Mouse (Mus musculus) cerebellum, postnatal 4 days (tissue): ENCODE data around the gene Mrtfb.
A peak's percentile ranks its signal among the peaks of the same experiment; 100 is the strongest.

ENCODE experiments used
- DNase-seq, 2 experiments: peaks; one replicate each; pipeline ENCODE4 v3.0.0; 2022; ENCODE audit warnings: low spot score in 2 of 2, mixed read lengths in 1 of 2

The Mrtfb gene

DNA sequence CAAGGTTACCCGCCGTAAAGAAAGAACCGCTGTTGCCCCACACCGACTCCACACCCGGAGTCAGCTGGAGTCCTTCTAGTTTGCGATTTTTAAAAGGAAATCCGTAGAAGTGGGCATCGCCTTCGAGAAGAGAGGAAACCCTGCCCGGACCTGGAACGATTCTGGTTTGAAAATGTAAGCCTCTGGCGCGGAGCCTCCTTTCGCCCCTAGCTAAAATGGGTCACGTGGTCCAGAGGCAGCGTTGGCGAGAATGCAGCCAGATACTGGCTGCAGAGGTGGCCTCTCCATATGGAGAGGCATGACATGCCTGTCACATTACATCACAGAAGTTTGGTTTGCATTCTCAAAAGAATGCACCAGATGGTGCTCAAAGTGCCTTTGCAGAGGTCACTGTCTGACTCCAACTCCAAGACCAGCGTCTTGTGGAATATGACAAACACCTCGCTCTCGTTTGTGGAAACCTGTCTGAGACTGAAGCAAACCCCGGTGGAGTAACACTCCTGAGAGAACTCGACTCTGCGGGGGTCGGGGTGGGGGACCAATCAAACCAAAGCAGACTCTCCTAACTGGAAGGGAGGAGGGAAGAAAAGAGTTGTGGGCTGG lies 181.6 kb downstream of the Mrtfb start:
- DNase-seq = peak in 1 of 2 experiments; percentile 53

DNA sequence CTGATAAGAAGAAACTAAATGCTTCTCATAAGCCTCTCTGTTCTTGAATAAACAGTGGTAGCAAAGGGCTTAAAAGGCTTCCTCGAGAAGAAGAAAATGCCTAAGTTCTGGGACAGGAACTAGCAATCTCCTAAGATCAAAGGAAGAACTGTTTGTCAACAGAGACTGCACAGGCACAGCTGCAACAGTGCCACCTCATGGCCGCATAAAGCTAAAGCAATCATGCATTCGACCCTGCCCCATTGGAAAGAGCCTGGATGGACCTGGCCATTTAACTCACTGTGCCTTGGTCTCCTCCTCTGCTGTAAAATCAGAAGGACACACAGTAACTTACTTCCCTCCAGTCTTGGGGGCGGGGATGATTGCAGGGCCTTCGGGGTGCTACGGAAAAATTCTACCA lies 184.2 kb downstream of the Mrtfb start:
- DNase-seq = peak in 1 of 2 experiments; percentile 42

DNA sequence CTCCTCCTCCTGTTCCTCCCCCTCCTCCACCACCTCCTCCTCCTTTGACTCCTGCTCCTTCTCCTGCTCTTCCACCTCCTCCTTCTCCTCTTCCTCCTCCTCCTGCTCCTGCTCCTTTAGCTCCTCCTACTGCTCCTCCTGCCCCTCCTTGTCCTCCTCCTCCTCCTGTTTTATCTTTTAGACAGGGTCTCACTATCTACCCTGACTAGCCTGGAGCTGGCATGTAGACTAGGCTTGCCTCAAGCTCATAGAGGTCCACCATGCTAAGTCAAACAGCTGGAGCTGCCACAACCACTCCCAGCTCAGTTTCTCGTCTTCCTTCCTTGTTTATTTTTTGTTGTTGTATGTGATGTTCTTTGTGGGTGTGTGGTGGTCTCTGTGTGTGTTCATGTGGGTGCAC lies 187.5 kb downstream of the Mrtfb start:
- no peak for DNase-seq

DNA sequence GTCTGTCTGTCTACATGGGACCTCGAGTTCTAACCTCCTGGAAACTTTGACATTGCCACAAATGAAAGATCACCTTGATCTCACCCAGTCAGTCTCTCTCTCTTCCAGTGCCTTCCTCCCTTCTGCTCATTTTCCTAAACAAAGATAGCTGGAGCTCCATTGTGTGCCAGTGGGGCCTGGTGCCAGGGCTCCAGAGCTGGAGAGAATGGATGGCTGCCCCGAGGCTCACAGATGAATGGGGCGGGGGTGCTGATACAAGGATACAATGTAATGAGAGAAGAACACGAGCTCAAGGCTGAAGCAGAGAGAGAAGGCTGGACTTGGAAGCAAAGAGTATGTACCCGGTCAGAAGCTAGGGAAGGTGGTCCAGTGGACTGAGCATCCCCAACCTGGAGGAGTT lies 189.2 kb downstream of the Mrtfb start:
- DNase-seq = no peak

DNA sequence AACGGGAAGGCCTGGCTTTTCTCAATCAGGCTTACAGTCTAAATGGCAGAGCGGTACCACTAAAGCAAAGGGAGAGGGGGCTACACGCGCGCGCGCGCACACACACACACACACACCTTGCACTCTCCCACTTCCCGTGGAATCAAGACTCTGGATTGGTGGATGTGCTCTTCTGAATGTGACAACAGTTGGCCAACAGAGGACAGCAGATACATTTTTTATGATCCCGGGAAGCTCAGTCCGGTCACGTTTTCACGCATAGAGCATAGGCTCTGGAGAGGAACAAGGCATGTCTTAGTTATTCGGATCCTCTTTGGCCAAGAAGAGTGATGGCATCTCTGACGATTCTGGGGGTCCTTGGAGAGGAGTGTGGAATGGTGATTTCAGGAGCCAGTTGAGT lies 190.2 kb downstream of the Mrtfb start:
- DNase-seq = peak in 1 of 2 experiments; percentile 16

DNA sequence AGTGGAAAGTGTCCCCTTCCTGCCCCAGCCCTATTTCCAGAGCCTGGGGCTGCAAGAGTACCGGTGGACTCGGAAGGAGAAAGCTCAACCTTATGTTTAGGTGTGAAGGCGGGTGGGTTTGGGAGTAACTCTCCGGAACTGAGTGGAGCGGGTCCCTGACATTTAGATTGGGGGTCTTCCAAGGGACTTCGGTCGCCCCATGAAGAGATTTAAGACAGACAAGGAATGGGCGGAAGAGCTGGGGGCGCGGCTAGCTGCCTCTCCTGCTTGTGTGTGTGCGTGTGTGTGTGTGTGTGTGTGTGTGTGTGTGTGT lies 190.6 kb downstream of the Mrtfb start:
- DNase-seq = no peak

DNA sequence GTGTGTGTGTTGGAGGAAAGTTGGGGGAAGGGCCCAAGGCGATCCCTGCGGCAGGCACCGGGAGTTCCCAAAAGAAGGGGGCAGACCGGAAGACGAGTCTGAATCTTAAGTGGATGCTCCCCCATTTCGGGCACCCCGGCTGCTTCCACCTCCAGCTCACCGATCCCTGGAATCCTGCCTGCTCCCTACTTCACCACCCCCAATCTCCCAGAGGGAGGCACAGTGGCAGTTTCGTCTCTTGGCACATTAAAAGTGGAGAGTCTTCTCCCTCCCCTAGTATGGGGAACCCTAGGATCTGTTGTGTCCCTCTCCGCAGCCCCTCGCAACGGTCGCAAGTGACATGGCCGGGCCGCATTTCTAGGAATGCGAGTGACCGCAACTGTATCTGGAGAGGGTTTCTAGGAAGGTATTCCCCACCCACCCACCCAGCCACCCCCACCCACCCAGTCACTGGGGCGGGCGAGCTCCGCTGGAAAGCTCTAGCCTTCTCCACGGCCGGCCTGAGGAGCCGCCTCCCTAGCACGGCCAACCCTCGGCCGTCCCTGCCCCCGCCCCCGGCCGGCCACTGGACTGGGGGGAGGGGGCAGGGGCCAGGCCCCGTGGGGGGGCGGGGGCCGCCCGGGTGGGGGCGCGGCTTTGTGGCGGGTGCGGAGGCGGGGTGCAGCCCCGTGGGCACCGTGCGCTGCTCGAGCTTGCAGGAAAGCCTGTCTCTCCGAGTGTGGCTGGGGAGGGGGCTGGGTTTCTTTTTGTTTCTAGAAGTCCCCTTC lies 191.2 kb downstream of the Mrtfb start:
- DNase-seq = peak in 1 of 2 experiments; percentile 38

DNA sequence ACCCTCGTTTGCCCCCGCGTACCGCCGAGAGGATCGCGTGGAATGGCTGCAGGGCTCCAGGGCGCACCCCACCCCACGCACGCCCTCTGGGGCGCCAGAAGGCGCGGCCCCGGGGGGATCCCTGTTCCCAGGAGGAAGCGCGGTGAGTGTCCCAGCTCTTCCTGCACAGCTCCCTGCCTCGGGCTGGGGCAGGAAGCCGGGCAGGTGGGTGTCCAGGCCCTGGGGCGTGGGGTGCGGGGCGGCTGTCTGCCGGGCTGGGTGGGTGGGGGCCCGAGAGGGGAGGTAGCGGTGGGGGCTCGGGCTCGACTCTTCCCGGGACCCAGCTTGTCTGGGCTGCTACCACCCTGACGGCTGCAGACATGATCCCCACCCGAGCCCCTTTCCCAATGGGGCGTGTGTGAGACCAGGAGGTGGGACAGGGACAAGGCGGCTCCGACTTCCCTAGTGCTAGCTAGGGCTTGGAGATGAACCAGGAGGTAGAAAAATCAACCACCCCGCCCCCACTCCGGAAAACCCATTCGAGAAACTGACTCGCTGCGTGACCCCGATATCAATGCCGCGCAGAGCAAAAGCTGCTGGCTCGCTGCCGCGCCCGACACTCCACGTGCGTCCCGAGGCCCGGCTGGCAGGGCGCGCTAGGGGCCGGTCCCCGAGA lies 191.9 kb downstream of the Mrtfb start:
- DNase-seq = peak in 1 of 2 experiments; percentile 55

DNA sequence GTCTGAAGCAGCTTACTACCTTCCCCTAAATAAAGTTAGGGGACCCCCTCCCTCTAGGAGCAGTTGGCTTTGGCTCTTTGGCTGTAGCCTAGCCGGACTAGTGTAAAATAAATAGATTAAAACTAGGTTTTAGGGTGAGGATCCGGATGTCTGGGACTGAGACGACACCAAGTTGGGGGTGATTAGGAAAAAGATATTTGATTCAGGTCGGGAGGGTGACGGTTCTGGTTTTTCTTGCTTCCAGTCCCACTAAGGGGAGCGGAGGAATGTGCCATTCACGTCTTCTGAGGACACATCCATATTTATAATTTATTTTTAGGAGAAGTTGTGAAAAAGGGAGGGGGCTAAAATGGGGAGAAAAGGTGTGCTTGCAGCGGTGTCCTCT lies 192.4 kb downstream of the Mrtfb start:
- DNase-seq = no peak

DNA sequence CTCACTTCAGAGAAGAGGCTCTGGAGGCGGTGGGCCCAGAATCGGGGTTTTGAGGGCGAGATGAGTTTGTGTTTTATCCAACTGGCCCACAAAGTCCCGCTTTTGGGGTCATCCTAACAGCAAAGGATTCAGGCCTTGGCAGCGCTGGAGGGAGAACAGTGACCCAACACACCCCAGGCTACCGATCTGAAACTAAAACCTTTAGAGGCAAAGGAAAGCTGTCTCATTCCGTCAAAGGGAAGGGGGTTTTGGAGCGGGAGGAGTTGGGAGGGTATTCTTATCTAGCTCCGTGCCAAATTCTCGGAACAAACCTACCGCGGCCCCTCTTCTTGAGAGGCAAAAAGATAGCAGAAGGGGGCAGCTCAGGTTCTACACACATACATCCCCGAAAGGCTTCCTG lies 193.2 kb downstream of the Mrtfb start:
- DNase-seq = no peak

DNA sequence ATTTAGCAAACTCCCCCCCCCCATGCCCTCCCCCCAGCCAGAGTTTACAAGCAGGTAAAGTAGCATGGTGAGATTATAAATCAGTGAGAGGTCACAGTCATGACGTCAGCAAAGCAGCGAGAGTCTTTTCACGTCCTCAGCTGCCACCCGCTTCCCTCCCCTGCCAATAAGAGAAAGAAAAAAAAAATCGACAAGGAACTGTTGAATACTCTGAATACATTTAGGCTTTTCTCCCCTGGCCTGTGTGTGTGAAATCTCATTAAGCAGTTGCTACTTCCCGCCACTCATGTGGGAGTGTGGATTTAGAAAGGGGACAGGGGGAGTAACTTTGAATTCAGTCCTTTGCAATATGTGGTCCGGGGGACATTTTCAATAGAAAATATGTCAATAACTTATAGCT lies 194.6 kb downstream of the Mrtfb start:
- no peak for DNase-seq

DNA sequence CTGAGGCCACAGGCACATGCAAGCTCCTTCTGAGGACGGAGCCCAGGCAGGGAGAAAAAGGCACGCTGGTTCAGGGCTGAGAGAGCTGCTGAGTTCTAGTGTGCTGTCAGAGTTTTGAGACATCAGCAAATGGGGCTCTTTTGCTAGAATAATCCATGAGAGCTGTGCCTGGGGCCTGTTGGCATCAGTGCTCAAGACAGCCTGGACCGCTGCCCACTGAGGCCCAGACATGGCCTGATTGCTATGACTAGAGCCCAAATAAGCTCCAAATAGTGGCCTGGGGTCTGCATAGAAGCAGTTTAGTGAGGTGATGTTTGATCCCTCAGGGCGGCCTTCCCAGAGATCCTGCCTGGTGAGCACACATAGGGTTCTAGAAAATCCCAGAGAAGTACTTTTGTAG lies 195.7 kb downstream of the Mrtfb start:
- DNase-seq = peak in 1 of 2 experiments; percentile 53

DNA sequence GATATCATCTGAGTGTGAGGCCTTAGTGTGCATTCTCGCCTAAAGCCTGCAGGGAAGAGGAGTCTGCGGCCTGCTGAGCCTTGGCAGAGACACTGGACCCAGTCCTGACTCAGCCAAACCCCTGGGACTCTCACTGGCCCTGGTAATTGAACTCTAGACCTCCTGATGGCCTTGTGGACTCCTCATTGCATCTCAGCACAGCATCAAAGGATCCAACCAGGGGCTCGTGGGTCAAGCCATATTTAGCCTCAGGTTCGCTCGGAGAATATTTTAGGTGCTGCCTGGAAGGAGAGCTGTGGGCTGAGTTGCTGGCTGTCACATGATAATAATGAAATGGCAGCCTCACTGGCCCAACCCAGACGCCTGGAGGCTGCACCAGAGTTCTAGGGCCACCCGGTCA lies 196.4 kb downstream of the Mrtfb start:
- no peak for DNase-seq

DNA sequence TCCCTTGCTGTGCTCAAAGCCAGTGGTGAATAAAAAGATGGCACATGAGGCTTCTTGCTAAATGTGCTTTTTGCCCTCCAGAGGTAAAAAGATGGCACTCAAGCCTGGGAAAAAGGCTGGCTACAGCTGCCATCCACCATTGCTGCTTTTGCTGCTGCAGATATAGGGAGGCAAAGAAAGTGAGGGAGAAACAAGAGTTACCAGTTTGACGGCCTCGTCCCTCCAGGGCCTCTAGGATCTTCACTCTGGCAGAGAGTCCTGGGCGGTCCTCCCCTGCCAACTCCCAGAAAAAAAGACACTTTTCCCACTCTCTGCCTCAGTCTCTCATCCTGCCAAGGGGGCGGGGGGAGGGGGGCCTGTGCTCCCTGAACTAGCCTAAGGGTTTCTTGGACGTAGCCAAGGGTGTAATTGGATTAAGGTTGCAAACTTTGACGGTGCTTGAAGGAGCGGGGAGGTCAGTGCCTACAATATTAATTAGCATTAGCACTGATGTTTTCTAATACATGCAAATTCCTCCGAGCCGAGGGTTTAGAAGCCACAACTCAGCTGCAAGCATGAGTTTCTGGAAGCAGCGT lies 197.8 kb downstream of the Mrtfb start:
- DNase-seq = no peak

DNA sequence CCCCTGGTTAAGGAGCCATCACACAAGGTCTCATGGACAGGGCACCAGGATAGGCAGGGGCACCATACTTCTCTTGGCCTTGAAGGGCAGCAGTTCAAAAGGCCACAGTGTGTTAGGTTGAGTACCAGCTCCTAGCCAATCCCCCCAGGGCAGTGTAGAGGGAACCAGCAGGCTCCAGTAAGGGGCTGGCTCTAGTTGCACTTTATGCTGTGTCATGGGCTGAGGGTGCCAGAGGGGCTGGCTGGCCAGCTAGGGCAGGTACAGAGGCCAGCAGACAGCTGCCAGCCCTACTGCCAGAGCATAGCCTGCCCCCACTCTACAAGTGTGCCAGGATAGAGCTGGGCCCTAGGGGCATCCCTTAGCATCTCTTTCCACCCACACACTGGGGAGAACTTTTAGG lies 199.3 kb downstream of the Mrtfb start:
- no peak for DNase-seq

DNA sequence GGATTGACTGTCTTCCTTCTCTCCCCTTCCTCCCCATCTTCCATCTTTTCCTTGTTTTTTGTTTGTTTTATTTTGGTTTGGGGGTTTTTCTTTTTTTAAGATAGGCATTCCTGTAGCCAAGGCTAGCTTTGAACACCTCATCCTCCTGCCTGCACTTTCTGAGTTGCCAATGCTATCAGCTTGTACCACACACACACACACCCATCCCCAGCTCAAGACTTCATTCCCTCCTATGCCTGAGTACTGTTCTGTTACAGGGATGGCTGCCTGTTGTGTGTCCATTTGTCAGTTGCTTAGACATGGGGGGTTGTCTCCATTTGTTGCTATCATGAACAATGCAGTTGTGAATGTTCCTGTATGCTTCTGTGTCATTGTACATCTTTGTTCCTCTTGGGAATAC lies 202.3 kb downstream of the Mrtfb start:
- DNase-seq = no peak

DNA sequence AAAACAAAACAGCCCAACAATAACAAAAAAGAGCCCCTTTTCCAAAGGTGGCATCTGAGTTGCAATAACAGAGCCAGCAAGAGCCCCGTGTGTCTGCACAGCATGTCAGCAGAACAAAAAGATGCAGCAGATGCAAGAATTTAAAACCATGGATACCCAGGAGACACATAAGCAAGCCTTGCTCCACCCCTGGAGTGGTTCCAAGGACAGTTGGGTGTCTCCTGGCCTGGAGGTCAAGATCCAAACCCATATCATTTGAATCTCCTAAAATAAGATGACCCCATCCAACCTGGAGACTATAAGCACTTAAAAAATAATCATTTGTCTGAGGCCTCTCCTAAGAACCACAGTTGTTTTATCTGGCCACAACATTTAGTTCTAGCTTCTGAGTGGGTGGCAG lies 203.8 kb downstream of the Mrtfb start:
- no peak for DNase-seq

DNA sequence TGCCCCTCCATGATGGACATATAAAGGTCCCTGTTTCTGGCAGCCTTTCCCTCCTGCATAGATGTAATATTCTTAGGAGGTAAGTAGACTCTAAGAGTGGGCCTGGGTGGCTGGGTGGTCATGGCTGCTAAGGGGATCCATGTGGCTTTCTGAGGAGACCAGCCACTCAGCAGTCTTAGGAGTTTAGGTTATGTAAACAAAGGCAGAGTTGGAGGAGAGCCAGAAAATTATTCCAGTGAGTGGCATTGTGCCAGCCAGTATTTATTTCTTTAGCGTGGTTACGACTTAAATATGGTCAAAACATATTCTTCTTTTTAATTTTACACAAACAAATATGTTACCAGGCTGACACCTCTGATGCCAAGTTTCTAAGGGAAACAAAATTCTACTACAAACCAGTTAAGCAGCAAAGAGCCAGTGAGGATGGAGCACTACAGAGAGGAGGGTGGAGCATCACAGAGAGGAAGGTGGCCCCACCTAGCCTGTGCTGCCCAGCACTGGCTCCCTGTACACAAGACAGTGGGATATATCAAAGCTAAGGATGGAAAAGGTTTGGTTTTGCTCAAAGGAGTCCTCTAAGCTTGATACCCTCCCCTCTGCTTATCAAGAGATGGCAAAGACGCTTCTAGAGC lies 204.6 kb downstream of the Mrtfb start:
- no peak for DNase-seq

DNA sequence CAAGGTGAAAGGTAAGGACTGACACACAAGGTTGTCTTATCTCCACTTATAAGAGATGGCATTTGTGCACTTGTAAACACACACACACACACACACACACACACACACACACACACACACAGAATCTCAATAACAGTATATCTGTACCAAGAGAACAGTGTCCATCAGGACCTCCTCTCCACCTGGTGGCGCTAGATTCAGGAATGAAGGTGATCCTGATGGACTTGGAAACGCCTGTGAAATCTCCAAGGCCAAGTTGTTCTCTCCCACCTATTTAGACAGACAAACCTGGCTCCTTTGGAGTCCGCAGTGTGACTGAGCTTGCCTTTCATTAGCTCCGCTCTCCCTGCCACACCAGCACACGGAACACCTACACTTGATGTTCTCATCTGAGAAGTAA lies 208.4 kb downstream of the Mrtfb start:
- no peak for DNase-seq
